9 mouse cellular contexts compared by ENCODE assay signal in genomic region chr13:112058218-112058617, GRCm38 (mm10).
DNase-seq lines count a peak whose midpoint lies in the region; ATAC-seq lines count a peak whose summit lies in the region.
"Had no signal": no experiment of that assay in that cellular context is flagged by ENCODE, and none has a peak within 500 bp of the region (broad histone marks: within the 10 kb centered on the region; RNA-seq: fewer than 3 reads in every experiment).

No protein-coding gene starts in this region.

- peak; percentile 37; the same call in 1 of the 2 replicates for ATAC-seq in forebrain, embryonic 14.5 days

- DNase-seq in forebrain, embryonic 14.5 days (ENCODE audit: low spot score): peak; percentile 23
- DNase-seq in forebrain, embryonic 10.5 days (ENCODE audit: extremely low spot score, low spot score): no peak
- DNase-seq in ovary, postnatal 36 days (ENCODE audit: low spot score): peak; percentile 49
- no peak for DNase-seq in ovary, adult 18-20 months (ENCODE audit: low spot score)
- DNase-seq in layer of hippocampus, postnatal 14 days (ENCODE audit: low spot score in 2 of 2): peak; percentile 7 to 10
- peak; percentile 32 for DNase-seq in skeletal muscle tissue, adult 2 months (ENCODE audit: low read depth, low spot score)
- DNase-seq in right cerebral cortex, postnatal 14 days: no peak
- DNase-seq in gastrocnemius, postnatal 4 days (ENCODE audit: low spot score in 2 of 2): no peak
- DNase-seq: spleen, adult 18-20 months had no signal

- no peaks in the 10 kb centered on the region for H3K36me3 ChIP-seq in forebrain, embryonic 14.5 days (ENCODE audit: control insufficient read depth, insufficient read depth, low read length)
- H3K36me3 ChIP-seq in forebrain, embryonic 10.5 days (replicated peaks): no peaks in the 10 kb centered on the region

- H3K27ac ChIP-seq in forebrain, embryonic 14.5 days (ENCODE audit: low read depth, low read length): no peak overlapping the region
- no peak overlapping the region for H3K27ac ChIP-seq in forebrain, embryonic 10.5 days

- H3K27me3 ChIP-seq in forebrain, embryonic 14.5 days (replicated peaks; ENCODE audit: control insufficient read depth, insufficient read depth, low read length): no peaks in the 10 kb centered on the region
- no peaks in the 10 kb centered on the region for H3K27me3 ChIP-seq in forebrain, embryonic 10.5 days (ENCODE audit: poor library complexity, severe bottlenecking)

- 88% methylated on average over 11 of the region's 11 CpGs for WGBS in forebrain, embryonic 14.5 days
- 90% methylated on average over 11 of the region's 11 CpGs for WGBS in forebrain, embryonic 10.5 days

- H3K4me1 ChIP-seq in forebrain, embryonic 14.5 days (ENCODE audit: control insufficient read depth, insufficient read depth, low read length): no peaks in the 10 kb centered on the region
- no peaks in the 10 kb centered on the region; the same call in 1 of the 2 replicates for H3K4me1 ChIP-seq in forebrain, embryonic 10.5 days

- no peak overlapping the region for H3K4me2 ChIP-seq in forebrain, embryonic 14.5 days (ENCODE audit: low read length)

- H3K9me3 ChIP-seq in forebrain, embryonic 14.5 days (replicated peaks; ENCODE audit: control insufficient read depth, low read length): no peaks in the 10 kb centered on the region
- H3K9me3 ChIP-seq in forebrain, embryonic 10.5 days: no peaks in the 10 kb centered on the region

- H3K4me3 ChIP-seq in forebrain, embryonic 14.5 days (ENCODE audit: low read depth, low read length): no peak overlapping the region
- H3K4me3 ChIP-seq in forebrain, embryonic 10.5 days: no peak overlapping the region

- H3K9ac ChIP-seq in forebrain, embryonic 14.5 days (ENCODE audit: low read length): no peak overlapping the region

Comparison
In these comparisons a context has a peak if more than half of its experiments do, and no peak if none do; other contexts are left out.
1. DNase-seq: peak in forebrain, embryonic 14.5 days (single experiment), ovary, postnatal 36 days (single experiment), layer of hippocampus, postnatal 14 days (2 of 2) and skeletal muscle tissue, adult 2 months (single experiment); none in forebrain, embryonic 10.5 days (single experiment), ovary, adult 18-20 months (single experiment), right cerebral cortex, postnatal 14 days (single experiment) and gastrocnemius, postnatal 4 days (0 of 2).